Mouse (Mus musculus) megakaryocyte, embryonic 14.5 days (primary cell): ENCODE data around the gene Rbm20.

Source experiments
- FLI1 ChIP-seq: IDR thresholded peaks from 2 replicates; pipeline ENCODE4 v1.6.1; 2012; ENCODE audit warnings: low read length, inconsistent platforms, mixed read lengths
- GATA1 ChIP-seq: IDR thresholded peaks from 3 replicates; pipeline ENCODE4 v1.6.1; 2012; ENCODE audit warnings: mixed read lengths, low read length, inconsistent platforms, borderline replicate concordance

GRCm38 (mm10) chr19:53696079-53696478 lies 19.0 kb downstream of the Rbm20 start:
- TF ChIP-seq GATA1 (no peak), FLI1 (no peak)
